ENCODE assay signal across 1 mouse cellular context in the genomic region with DNA sequence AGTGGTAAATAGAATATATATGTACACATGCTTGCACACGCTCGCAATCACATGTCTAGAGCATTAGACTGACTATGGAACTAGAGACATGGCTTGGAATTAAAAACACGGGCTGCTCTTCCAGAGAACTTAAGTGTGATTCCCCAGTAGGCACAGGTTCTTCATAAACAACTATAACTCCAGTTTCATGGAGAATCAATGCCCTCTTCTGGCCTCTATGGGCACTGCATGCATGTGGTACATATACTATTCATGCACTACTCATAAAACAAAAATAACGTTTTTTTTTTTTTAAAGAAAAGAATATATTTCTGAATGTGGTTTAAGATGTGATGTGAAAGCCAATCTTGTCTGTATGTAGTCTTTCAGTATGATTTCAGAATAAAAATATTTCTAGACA.
TF ChIP-seq lines count a peak whose summit lies in the region.

No protein-coding gene starts in this region.

TF ChIP-seq in MEL, 35 proteins besides CTCF, POLR2A, EP300 and RAD21 (continued from another document):
- TF ChIP-seq ETS1 (IDR thresholded peaks at IDR 0.05; ENCODE audit: low read depth, low read length) (no peak), USF2 (IDR thresholded peaks at IDR 0.05; ENCODE audit: borderline replicate concordance in 1 of 2, insufficient read depth in 1 of 2, low read depth in 1 of 2, low read length in 2 of 2) (no peak), CHD1 (IDR thresholded peaks at IDR 0.05; ENCODE audit: low read depth, low read length) (no peak), USF1 (IDR thresholded peaks at IDR 0.05; ENCODE audit: low read depth, low read length) (no peak), GATA1 (IDR thresholded peaks at IDR 0.05; ENCODE audit: low read depth, low read length) (no peak)
